Mouse (Mus musculus) ES-Bruce4 (cell line): ENCODE results near the gene Kitl.

Experiments
- CTCF ChIP-seq: IDR thresholded peaks from one replicate; pipeline ENCODE4 v1.8.1; 2011; ENCODE audit warnings: low read depth, low read length
- EP300 ChIP-seq: IDR thresholded peaks from 2 replicates; pipeline ENCODE4 v1.6.1; 2011; ENCODE audit warnings: low read depth, low read length; ENCODE audit not compliant: insufficient read depth
- POLR2A ChIP-seq: IDR thresholded peaks from one replicate; pipeline ENCODE4 v1.8.1; 2011; ENCODE audit warnings: low read length; ENCODE audit not compliant: insufficient read depth

DNA sequence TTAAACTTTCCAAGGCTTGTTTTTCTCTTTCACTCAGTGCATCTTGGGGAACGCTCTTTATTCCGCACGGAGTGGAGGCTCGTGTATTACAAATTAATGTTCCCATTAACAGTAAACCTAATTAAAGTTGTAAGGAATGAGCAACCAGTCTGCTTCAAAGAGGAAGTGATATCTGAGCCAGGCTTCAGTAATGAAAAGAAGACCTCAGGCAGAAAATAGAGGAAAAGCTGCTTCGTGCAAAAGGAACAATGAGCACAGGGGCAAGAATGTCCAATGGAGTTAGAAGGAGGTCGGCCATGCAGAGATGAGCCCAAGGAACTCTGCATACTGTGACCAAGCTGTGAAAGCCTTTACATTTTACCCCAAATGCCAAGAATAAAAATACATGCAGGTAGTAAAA, 5.7 kb upstream of the Kitl start:
- TF ChIP-seq CTCF = no peak
- no peak for TF ChIP-seq POLR2A
- no peak for TF ChIP-seq EP300
